Mouse (Mus musculus) heart, embryonic 10.5 days (tissue): ENCODE measurements around the gene Eps15l1. TPM values are rescaled to one million over a fixed set of nuclear protein-coding genes. Genes with fewer than 3 reads are reported as not detected.

Experiments
- DNase-seq: peaks from one replicate; pipeline ENCODE4 v3.0.0-alpha.2; 2017; ENCODE audit warnings: low spot score
- H3K27ac ChIP-seq: fragments of 300-500 bp; sonication (generic); 2 replicates; pipeline ENCODE4 v1.5.1; 2016; ENCODE audit warnings: mild to moderate bottlenecking
- H3K27me3 ChIP-seq: fragments of 300-500 bp; sonication (generic); 2 replicates; pipeline ENCODE4 v1.6.1; 2016; ENCODE audit warnings: mild to moderate bottlenecking; ENCODE audit not compliant: poor library complexity, insufficient read depth, severe bottlenecking
- H3K36me3 ChIP-seq: fragments of 300-500 bp; sonication (generic); 2 replicates; pipeline ENCODE4 v1.6.1; 2016; ENCODE audit warnings: mild to moderate bottlenecking, moderate library complexity
- H3K4me1 ChIP-seq: fragments of 300-500 bp; sonication (generic); 2 replicates; pipeline ENCODE4 v1.6.1; 2016; ENCODE audit warnings: mild to moderate bottlenecking
- H3K4me3 ChIP-seq: fragments of 300-500 bp; sonication (generic); 2 replicates; pipeline ENCODE4 v1.5.1; 2016; ENCODE audit warnings: mild to moderate bottlenecking, moderate library complexity
- H3K9me3 ChIP-seq: fragments of 300-500 bp; sonication (generic); 2 replicates; pipeline ENCODE4 v1.6.1; 2016; ENCODE audit warnings: mild to moderate bottlenecking, moderate library complexity
- WGBS: fragments of 180-500 bp; shearing (Covaris S2); methylation state at CpG from one replicate; pipeline ENCODE4 v1.1.7; 2016; 5-methylcytosine and 5-hydroxymethylcytosine counted together
- polyA plus RNA-seq: library from polyadenylated mRNA; unstranded; fragments of >200 nt; fragmentation: Nextera tagmentation; extraction: Ambion mirVana; gene quantifications from 2 replicates; pipeline ENCODE4 v1.2.1, GENCODE M21; 2016

Gene Eps15l1
- polyA plus RNA-seq, 1 experiment from 2014 or later: 62.3 TPM

GRCm38 (mm10) chr8:72342556-72343300, 78.5 kb downstream of the Eps15l1 start:
- H3K9me3 ChIP-seq: no peaks in the 10 kb centered on the region
- H3K36me3 ChIP-seq: peaks cover 89% of the 10 kb centered on the region
- DNase-seq: no peak
- no peak overlapping the region for H3K27ac ChIP-seq
- 89% methylated on average over 5 of the region's 5 CpGs for WGBS
- H3K27me3 ChIP-seq: no peaks in the 10 kb centered on the region
- H3K4me1 ChIP-seq: no peaks in the 10 kb centered on the region
- H3K4me3 ChIP-seq: no peak overlapping the region

- Histone ChIP-seq H3K27ac (no peak overlapping the region), H3K27me3 (no peaks in the 10 kb centered on the region), H3K4me3 (no peak overlapping the region), H3K4me1 (peaks cover 2% of the 10 kb centered on the region; the same call in 1 of the 2 replicates), H3K36me3 (peaks cover 60% of the 10 kb centered on the region), H3K9me3 (no peaks in the 10 kb centered on the region)
- DNase-seq: no peak
Observed at GRCm38 (mm10) chr8:72337034-72337433, 84.2 kb downstream of the Eps15l1 start.

GRCm38 (mm10) chr8:72336273-72336672, 85.0 kb downstream of the Eps15l1 start:
- DNase-seq: no peak
- H3K4me1 ChIP-seq: peaks cover 6% of the 10 kb centered on the region; the same call in 1 of the 2 replicates
- H3K36me3 ChIP-seq: peaks cover 53% of the 10 kb centered on the region
- no peaks in the 10 kb centered on the region for H3K27me3 ChIP-seq
- WGBS: 72% methylated on average over 2 of the region's 2 CpGs
- H3K9me3 ChIP-seq: no peaks in the 10 kb centered on the region
- H3K27ac ChIP-seq: no peak overlapping the region
- no peak overlapping the region for H3K4me3 ChIP-seq

- DNase-seq: no peak
- H3K4me1 ChIP-seq: peaks cover 8% of the 10 kb centered on the region; the same call in 1 of the 2 replicates
- peaks cover 33% of the 10 kb centered on the region for H3K36me3 ChIP-seq
- no peak overlapping the region for H3K27ac ChIP-seq
- 78% methylated on average over 4 of the region's 4 CpGs for WGBS
- H3K9me3 ChIP-seq: no peaks in the 10 kb centered on the region
- H3K27me3 ChIP-seq: no peaks in the 10 kb centered on the region
- H3K4me3 ChIP-seq: no peak overlapping the region
Observed at GRCm38 (mm10) chr8:72334144-72334641, 87.1 kb downstream of the Eps15l1 start.

- H3K36me3 ChIP-seq: peaks cover 27% of the 10 kb centered on the region; the same call in 1 of the 2 replicates
- peaks cover 8% of the 10 kb centered on the region; the same call in 1 of the 2 replicates for H3K4me1 ChIP-seq
- H3K27me3 ChIP-seq: no peaks in the 10 kb centered on the region
- 45% methylated on average over 3 of the region's 3 CpGs for WGBS
- H3K4me3 ChIP-seq: no peak overlapping the region
- no peaks in the 10 kb centered on the region for H3K9me3 ChIP-seq
- no peak overlapping the region for H3K27ac ChIP-seq
- DNase-seq: no peak
Observed at GRCm38 (mm10) chr8:72333429-72334143, 87.7 kb downstream of the Eps15l1 start.

DNA sequence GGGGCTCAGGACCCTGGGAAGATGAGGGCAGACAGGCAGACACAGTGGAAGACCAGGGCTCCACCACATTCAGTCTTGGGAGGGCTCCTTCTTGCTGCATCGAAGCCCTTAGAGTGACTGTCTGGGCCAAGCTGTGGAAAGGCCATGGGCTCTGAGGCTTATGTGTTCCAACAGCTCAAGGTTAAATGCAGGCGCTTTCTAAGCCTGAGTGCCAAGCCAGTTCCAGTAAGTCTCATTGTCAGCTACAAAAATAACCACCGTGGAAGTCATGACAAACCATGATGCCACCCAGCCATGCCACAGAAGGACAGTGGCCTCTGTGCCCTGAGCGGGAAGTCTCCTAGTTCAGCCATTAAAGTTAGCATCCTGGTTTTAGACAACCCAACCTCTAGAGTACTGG, 89.6 kb downstream of the Eps15l1 start:
- Histone ChIP-seq H3K27me3 (no peaks in the 10 kb centered on the region; the same call in 1 of the 2 replicates), H3K36me3 (peaks cover 10% of the 10 kb centered on the region; the same call in 1 of the 2 replicates), H3K9me3 (no peaks in the 10 kb centered on the region), H3K4me1 (peaks cover 8% of the 10 kb centered on the region; the same call in 1 of the 2 replicates), H3K27ac (no peak overlapping the region), H3K4me3 (no peak overlapping the region)
- no peak for DNase-seq
- 82% methylated on average over 4 of the region's 4 CpGs for WGBS

DNA sequence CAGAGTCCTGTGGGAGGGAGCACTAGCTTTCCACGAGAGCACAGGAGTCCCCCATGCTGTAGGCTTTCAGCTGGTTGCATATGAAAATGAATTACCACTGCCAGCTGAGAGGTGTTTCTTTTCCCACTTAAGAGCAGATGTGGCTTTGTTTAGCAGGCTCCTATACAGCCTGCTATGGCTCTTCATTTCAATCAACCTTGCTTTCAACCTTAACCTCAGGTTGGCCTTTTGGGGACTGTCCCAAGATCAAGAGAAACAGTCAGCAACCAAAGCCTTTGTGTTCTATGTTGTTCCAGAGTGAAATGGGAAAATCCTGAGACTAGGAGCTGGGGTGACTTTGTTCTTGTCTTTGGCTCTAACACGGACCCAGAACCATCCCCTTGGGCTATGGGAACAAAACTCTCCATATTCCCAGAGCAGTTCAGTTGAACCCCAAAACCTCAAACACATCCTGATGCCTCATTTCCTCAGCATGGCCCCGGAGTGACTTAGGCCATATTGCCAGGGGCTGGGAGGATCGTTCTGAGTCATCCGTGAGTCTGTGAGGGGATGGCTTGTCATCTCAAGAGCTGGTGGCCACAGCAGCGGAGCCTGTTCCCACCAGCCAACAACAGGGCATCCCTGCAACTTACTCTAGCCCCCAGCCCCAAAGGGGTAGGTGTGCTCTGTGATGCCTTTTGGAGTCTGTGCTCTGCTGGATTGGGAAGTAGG, 90.3 kb downstream of the Eps15l1 start:
- DNase-seq: no peak
- WGBS: 82% methylated on average over 6 of the region's 6 CpGs
- Histone ChIP-seq H3K27ac (no peak overlapping the region), H3K36me3 (peaks cover 7% of the 10 kb centered on the region; the same call in 1 of the 2 replicates), H3K4me1 (peaks cover 8% of the 10 kb centered on the region; the same call in 1 of the 2 replicates), H3K4me3 (no peak overlapping the region), H3K27me3 (no peaks in the 10 kb centered on the region; the same call in 1 of the 2 replicates), H3K9me3 (no peaks in the 10 kb centered on the region)

GRCm38 (mm10) chr8:72329116-72329515, 92.1 kb downstream of the Eps15l1 start:
- no peak overlapping the region for H3K27ac ChIP-seq
- 73% methylated on average over 3 of the region's 3 CpGs for WGBS

GRCm38 (mm10) chr8:72324708-72325107, 96.6 kb downstream of the Eps15l1 start:
- peaks cover 36% of the 10 kb centered on the region for H3K27me3 ChIP-seq
- no peak for DNase-seq
- no peaks in the 10 kb centered on the region; the same call in 1 of the 2 replicates for H3K36me3 ChIP-seq
- peaks cover 20% of the 10 kb centered on the region for H3K4me1 ChIP-seq
- no peak overlapping the region for H3K4me3 ChIP-seq
- no peaks in the 10 kb centered on the region; the same call in 1 of the 2 replicates for H3K9me3 ChIP-seq
- 82% methylated on average over 2 of the region's 2 CpGs for WGBS
- H3K27ac ChIP-seq: no peak overlapping the region

More at GRCm38 (mm10) chr8:72329116-72329515, 92.1 kb downstream of the Eps15l1 start:
- Histone ChIP-seq H3K4me1 (peaks cover 8% of the 10 kb centered on the region; the same call in 1 of the 2 replicates), H3K4me3 (no peak overlapping the region), H3K27me3 (no peaks in the 10 kb centered on the region; the same call in 1 of the 2 replicates), H3K9me3 (no peaks in the 10 kb centered on the region), H3K36me3 (no peaks in the 10 kb centered on the region)
- no peak for DNase-seq

GRCm38 (mm10) chr8:72324036-72324706, 97.1 kb downstream of the Eps15l1 start:
- 76% methylated on average over 10 of the region's 10 CpGs for WGBS
- Histone ChIP-seq H3K27ac (no peak overlapping the region), H3K27me3 (peaks cover 41% of the 10 kb centered on the region), H3K9me3 (no peaks in the 10 kb centered on the region; the same call in 1 of the 2 replicates), H3K4me1 (peaks cover 26% of the 10 kb centered on the region), H3K36me3 (no peaks in the 10 kb centered on the region; the same call in 1 of the 2 replicates), H3K4me3 (no peak overlapping the region)
- no peak for DNase-seq

DNA sequence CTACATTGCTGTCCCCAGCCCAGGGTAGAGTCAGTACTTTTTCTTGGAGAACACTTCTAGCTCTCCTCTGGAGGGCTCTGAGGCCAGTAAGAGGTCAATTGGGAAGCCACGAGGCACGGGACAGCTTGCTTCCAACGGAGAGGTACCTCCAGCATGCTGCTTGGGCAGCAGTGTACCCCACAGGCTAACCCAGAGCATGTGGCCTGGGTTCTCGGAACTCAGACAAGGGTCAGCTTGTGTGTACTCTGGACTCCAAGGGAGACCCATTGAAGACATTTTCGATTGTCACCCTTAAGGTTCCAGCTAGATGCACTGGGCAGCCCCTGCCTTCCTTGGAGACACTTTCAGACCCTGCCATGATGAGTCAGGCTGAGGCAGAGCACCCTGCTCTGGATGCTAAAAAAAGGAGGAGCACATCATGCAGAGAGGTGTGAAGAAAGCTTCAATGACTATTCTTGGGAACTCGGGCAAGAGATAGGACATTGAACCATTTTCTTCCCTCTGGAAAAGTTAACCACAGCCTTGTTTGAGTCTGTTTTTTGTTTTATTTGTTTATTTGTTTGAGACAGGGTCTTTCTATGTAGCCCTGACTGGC, 98.0 kb downstream of the Eps15l1 start:
- Histone ChIP-seq H3K4me1 (peaks cover 33% of the 10 kb centered on the region), H3K9me3 (no peaks in the 10 kb centered on the region; the same call in 1 of the 2 replicates), H3K4me3 (no peak overlapping the region), H3K27ac (no peak overlapping the region), H3K36me3 (no peaks in the 10 kb centered on the region; the same call in 1 of the 2 replicates), H3K27me3 (peaks cover 42% of the 10 kb centered on the region)
- no peak for DNase-seq
- WGBS: 57% methylated on average over 6 of the region's 6 CpGs
